Mouse (Mus musculus): ENCODE data around the gene Nudt14. TPM values are rescaled to one million over a fixed set of nuclear protein-coding genes. Genes with fewer than 3 reads are reported as not detected.

Nudt14 gene
- total and polyA plus RNA-seq, 3 experiments, result 17.7 to 23.9 (median 20.7) TPM

- in situ Hi-C loops (cut with MboI; ENCODE audit: low pct_ligation_motif_present, low pct_unique_long_range_greater_than_20kb, low sequenced_read_pairs) (no loop called here), dilution Hi-C loops (cut with MboI; ENCODE audit: extremely low pct_ligation_motif_present, extremely low pct_unique_long_range_greater_than_20kb, low sequenced_read_pairs) (no loop called here)
- Histone ChIP-seq H3K4me2 (ENCODE audit: insufficient read depth, low read depth, poor library complexity, severe bottlenecking) (no peak overlapping the region), H3K4me3 (replicated peaks in 1 of 3; ENCODE audit: low read depth in 2 of 3, low read length in 2 of 3, poor library complexity in 1 of 3) (no peak overlapping the region), H3K9ac (ENCODE audit: insufficient read depth, low read depth) (no peak overlapping the region), H3K9me3 (replicated peaks; ENCODE audit: low read length) (no peaks in the 10 kb centered on the region), H3K79me2 (replicated peaks; ENCODE audit: control insufficient read depth, extremely low read depth, insufficient read depth, poor library complexity, severe bottlenecking) (no peaks in the 10 kb centered on the region), H3K27me3 (replicated peaks) (no peaks in the 10 kb centered on the region), H3K36me3 (replicated peaks in 1 of 2; ENCODE audit: control insufficient read depth in 1 of 2, insufficient read depth in 1 of 2, low read length in 1 of 2) (peaks cover 56 to 77% of the 10 kb centered on the region in 2 experiments), H3K27ac (ENCODE audit: insufficient read depth, low read depth) (no peak overlapping the region), H3K4me1 (ENCODE audit: control insufficient read depth in 1 of 2, insufficient read depth in 2 of 2) (peaks cover 0 to 16% of the 10 kb centered on the region in 2 experiments; a peak in 3 of 4 replicates)
- no peak for DNase-seq (ENCODE audit: extremely low read depth)
- TF ChIP-seq CHD2 (IDR thresholded peaks at IDR 0.05; ENCODE audit: low read length), result no peak
- TF ChIP-seq ZMIZ1 (IDR thresholded peaks at IDR 0.05; ENCODE audit: low read depth, low read length), result no peak
Measured at GRCm38 (mm10) chr12:112974736-112975135, 32.8 kb upstream of the Nudt14 start.

GRCm38 (mm10) chr12:112969616-112970015, 27.7 kb upstream of the Nudt14 start:
- no peak for DNase-seq (ENCODE audit: extremely low read depth)
- Histone ChIP-seq H3K79me2 (replicated peaks; ENCODE audit: control insufficient read depth, extremely low read depth, insufficient read depth, poor library complexity, severe bottlenecking) (no peaks in the 10 kb centered on the region), H3K9me3 (replicated peaks; ENCODE audit: low read length) (no peaks in the 10 kb centered on the region), H3K9ac (ENCODE audit: insufficient read depth, low read depth) (no peak overlapping the region), H3K4me3 (replicated peaks in 1 of 3; ENCODE audit: low read depth in 2 of 3, low read length in 2 of 3, poor library complexity in 1 of 3) (no peak overlapping the region), H3K36me3 (replicated peaks in 1 of 2; ENCODE audit: control insufficient read depth in 1 of 2, insufficient read depth in 1 of 2, low read length in 1 of 2) (peaks cover 86 to 94% of the 10 kb centered on the region in 2 experiments), H3K27me3 (replicated peaks) (no peaks in the 10 kb centered on the region), H3K4me1 (ENCODE audit: control insufficient read depth in 1 of 2, insufficient read depth in 2 of 2) (no peaks in the 10 kb centered on the region), H3K27ac (ENCODE audit: insufficient read depth, low read depth) (no peak overlapping the region), H3K4me2 (ENCODE audit: insufficient read depth, low read depth, poor library complexity, severe bottlenecking) (no peak overlapping the region)
- TF ChIP-seq HCFC1 (IDR thresholded peaks at IDR 0.05; ENCODE audit: low read depth, low read length) (no peak), KAT2A (IDR thresholded peaks at IDR 0.05; ENCODE audit: insufficient replicate concordance, low read length) (no peak), RCOR1 (conservative IDR thresholded peaks at IDR 0.05; ENCODE audit: low read depth, low read length) (no peak), CHD2 (IDR thresholded peaks at IDR 0.05; ENCODE audit: low read length) (no peak), JUN (IDR thresholded peaks at IDR 0.05; ENCODE audit: insufficient read depth, low read depth, low read length) (no peak), ZKSCAN1 (IDR thresholded peaks at IDR 0.05; ENCODE audit: borderline replicate concordance, low read depth, low read length) (no peak), UBTF (IDR thresholded peaks at IDR 0.05; ENCODE audit: low read depth, low read length) (no peak), ZMIZ1 (IDR thresholded peaks at IDR 0.05; ENCODE audit: low read depth, low read length) (no peak), CHD1 (IDR thresholded peaks at IDR 0.05; ENCODE audit: low read depth, low read length) (no peak), USF2 (conservative IDR thresholded peaks at IDR 0.05; ENCODE audit: low read depth, low read length) (no peak), JUND (conservative IDR thresholded peaks at IDR 0.05; ENCODE audit: low read depth, low read length) (no peak), EP300 (IDR thresholded peaks at IDR 0.05; ENCODE audit: low read length) (no peak), MAZ (IDR thresholded peaks at IDR 0.05; ENCODE audit: low read depth, low read length) (no peak), MAFK (IDR thresholded peaks at IDR 0.05; ENCODE audit: insufficient replicate concordance, low read length) (no peak), IRF4 (IDR thresholded peaks at IDR 0.05; ENCODE audit: low read depth, low read length) (no peak), TBP (conservative IDR thresholded peaks at IDR 0.05; ENCODE audit: low read depth, low read length) (no peak), SIN3A (IDR thresholded peaks at IDR 0.05; ENCODE audit: low read length) (no peak)
- in situ Hi-C loops (cut with MboI; ENCODE audit: low pct_ligation_motif_present, low pct_unique_long_range_greater_than_20kb, low sequenced_read_pairs), result no loop called here
- dilution Hi-C loops (cut with MboI; ENCODE audit: extremely low pct_ligation_motif_present, extremely low pct_unique_long_range_greater_than_20kb, low sequenced_read_pairs), result no loop called here
